Mouse (Mus musculus) midbrain, embryonic 14.5 days (tissue): ENCODE measurements around the gene Slc26a9. TPM values are rescaled to one million over a fixed set of nuclear protein-coding genes. Genes with fewer than 3 reads are reported as not detected.

Experiments
- ATAC-seq: fragments of 200-750 bp; cut with Nextera tagmentation; 2 replicates; pipeline ENCODE4 v1.8.0; 2017; ENCODE audit warnings: moderate number of reproducible peaks, moderate library complexity; ENCODE audit not compliant: low FRiP score, low TSS enrichment
- DNase-seq: peaks from one replicate; pipeline ENCODE4 v3.0.0-alpha.2; 2015
- H3K27ac ChIP-seq: fragments of 300-500 bp; sonication (generic); replicated peaks from 2 replicates; pipeline ENCODE4 v1.5.1; 2014; ENCODE audit warnings: mild to moderate bottlenecking, low read depth, low read length, moderate library complexity
- H3K27me3 ChIP-seq: fragments of 300-500 bp; sonication (generic); 2 replicates; pipeline ENCODE4 v1.6.1; 2014; ENCODE audit warnings: low read length, control low read depth, mixed read lengths; ENCODE audit not compliant: control insufficient read depth, insufficient read depth
- H3K36me3 ChIP-seq: fragments of 300-500 bp; sonication (generic); 2 replicates; pipeline ENCODE4 v1.6.1; 2014; ENCODE audit warnings: low read length, control low read depth; ENCODE audit not compliant: control insufficient read depth, insufficient read depth
- H3K4me1 ChIP-seq: fragments of 300-500 bp; sonication (generic); 2 replicates; pipeline ENCODE4 v1.6.1; 2014; ENCODE audit warnings: mild to moderate bottlenecking, antibody characterized with exemption, low read length, control low read depth; ENCODE audit not compliant: control insufficient read depth, insufficient read depth
- H3K4me2 ChIP-seq: fragments of 300-500 bp; sonication (generic); 2 replicates; pipeline ENCODE4 v1.6.1; 2014; ENCODE audit warnings: mild to moderate bottlenecking, low read length, moderate library complexity
- H3K4me3 ChIP-seq: fragments of 300-500 bp; sonication (generic); replicated peaks from 2 replicates; pipeline ENCODE4 v1.5.1; 2014; ENCODE audit warnings: low read depth, low read length
- H3K9ac ChIP-seq: fragments of 300-500 bp; sonication (generic); replicated peaks from 2 replicates; pipeline ENCODE4 v1.6.1; 2014; ENCODE audit warnings: mild to moderate bottlenecking, low read length, moderate library complexity
- H3K9me3 ChIP-seq: fragments of 300-500 bp; sonication (generic); 2 replicates; pipeline ENCODE4 v1.6.1; 2016; ENCODE audit warnings: low read length, control low read depth, mixed read lengths; ENCODE audit not compliant: control insufficient read depth
- WGBS: fragments of 180-500 bp; shearing (Covaris S2); extraction: QIAGEN DNeasy Blood & Tissue Kit; methylation state at CpG from one replicate; pipeline ENCODE4 v1.1.7; 2014; 5-methylcytosine and 5-hydroxymethylcytosine counted together
- polyA plus RNA-seq: library from polyadenylated mRNA; unstranded; fragments of >200 nt; fragmentation: Nextera tagmentation; extraction: Ambion mirVana; gene quantifications from 2 replicates; pipeline ENCODE4 v1.2.1, GENCODE M21; 2014

Slc26a9 gene
- polyA plus RNA-seq, 1 experiment from 2014 or later = 0.04 TPM

DNA sequence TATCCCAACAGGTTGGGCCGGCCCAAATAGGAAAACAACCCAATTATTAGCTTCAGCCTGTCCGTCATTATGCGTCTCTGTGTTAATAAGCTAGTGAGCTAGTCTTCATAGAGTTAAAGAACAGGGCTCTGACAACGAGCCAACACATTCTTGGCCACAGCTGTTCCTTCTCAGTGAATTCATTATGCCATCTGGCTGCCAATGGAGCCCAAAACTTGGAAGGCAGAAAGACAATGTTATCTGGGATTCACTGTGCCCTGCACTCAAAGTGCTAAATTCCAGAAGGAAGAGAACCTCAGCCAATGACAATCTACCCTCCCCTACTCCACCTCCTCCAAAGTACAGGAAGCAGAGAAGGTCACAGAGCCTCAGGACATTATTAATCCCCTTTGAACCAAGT, 26.8 kb downstream of the Slc26a9 start:
- DNase-seq = peak; percentile 61
- no peak for ATAC-seq

DNA sequence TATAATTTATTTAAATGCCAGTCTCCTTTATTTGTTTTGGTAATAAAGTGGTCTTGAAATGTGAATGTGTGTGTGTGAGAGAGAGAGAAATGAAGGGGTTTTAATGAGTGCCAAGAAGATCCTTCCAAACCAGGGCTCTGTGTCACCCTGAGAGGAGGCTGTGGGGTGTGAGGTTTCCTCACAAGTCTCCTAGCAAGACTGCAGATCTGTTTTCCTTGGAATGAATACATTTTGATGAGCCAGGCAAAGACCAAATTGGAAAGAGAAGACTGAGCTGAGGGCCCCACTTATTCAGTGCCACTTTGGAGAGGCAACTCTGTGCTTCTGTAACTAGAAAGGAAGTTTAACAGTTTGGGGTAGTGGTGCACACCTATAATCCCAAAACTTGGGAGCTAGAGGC, 27.6 kb downstream of the Slc26a9 start:
- Histone ChIP-seq H3K4me2 (no peak overlapping the region), H3K9ac (no peak overlapping the region), H3K36me3 (no peaks in the 10 kb centered on the region), H3K27ac (no peak overlapping the region), H3K27me3 (no peaks in the 10 kb centered on the region), H3K9me3 (no peaks in the 10 kb centered on the region), H3K4me3 (no peak overlapping the region), H3K4me1 (no peaks in the 10 kb centered on the region)
- no peak for DNase-seq
- no peak for ATAC-seq

More for the DNA sequence above, 26.8 kb downstream of the Slc26a9 start:
- Histone ChIP-seq H3K9me3 (no peaks in the 10 kb centered on the region), H3K4me3 (no peak overlapping the region), H3K36me3 (no peaks in the 10 kb centered on the region), H3K9ac (no peak overlapping the region), H3K27me3 (no peaks in the 10 kb centered on the region), H3K4me2 (no peak overlapping the region), H3K27ac (no peak overlapping the region), H3K4me1 (no peaks in the 10 kb centered on the region)
- 59% methylated on average over 4 of the region's 4 CpGs for WGBS

DNA sequence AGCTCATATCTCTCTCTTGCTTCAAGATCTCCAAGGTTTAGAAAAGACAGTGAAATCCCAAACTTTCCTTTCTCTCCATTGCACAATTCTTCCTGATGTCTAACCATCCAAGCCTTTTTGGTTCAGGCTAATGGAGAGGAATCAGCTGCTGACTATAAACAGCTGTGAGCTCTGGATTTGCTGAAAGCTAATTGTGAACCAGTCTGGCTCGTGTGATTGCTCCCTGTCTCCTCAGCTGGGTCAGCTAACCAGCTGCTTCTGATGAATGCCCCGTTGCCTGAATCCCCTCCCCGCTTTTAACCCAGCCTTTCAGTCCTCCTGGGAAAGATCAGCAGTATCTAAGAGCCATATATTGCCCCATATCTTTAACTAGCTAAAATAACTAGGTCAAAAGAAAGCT, 50.8 kb downstream of the Slc26a9 start:
- H3K4me3 ChIP-seq = no peak overlapping the region
- H3K27ac ChIP-seq = no peak overlapping the region
- no peak for ATAC-seq
- H3K4me1 ChIP-seq = no peaks in the 10 kb centered on the region
- peak; percentile 28 for DNase-seq
- H3K27me3 ChIP-seq = no peaks in the 10 kb centered on the region
- WGBS = 31% methylated on average over 3 of the region's 3 CpGs
- H3K36me3 ChIP-seq = no peaks in the 10 kb centered on the region
- no peaks in the 10 kb centered on the region for H3K9me3 ChIP-seq
- no peak overlapping the region for H3K4me2 ChIP-seq
- H3K9ac ChIP-seq = no peak overlapping the region

GRCm38 (mm10) chr1:131795171-131795570, 51.3 kb downstream of the Slc26a9 start:
- no peak overlapping the region for H3K27ac ChIP-seq
- no peaks in the 10 kb centered on the region for H3K36me3 ChIP-seq
- DNase-seq (no peak), ATAC-seq (no peak)
- no peak overlapping the region for H3K9ac ChIP-seq
- 87% methylated on average over 3 of the region's 3 CpGs for WGBS
- no peaks in the 10 kb centered on the region for H3K4me1 ChIP-seq
- no peak overlapping the region for H3K4me2 ChIP-seq
- no peaks in the 10 kb centered on the region for H3K9me3 ChIP-seq
- H3K27me3 ChIP-seq = no peaks in the 10 kb centered on the region
- no peak overlapping the region for H3K4me3 ChIP-seq

GRCm38 (mm10) chr1:131797202-131797909, 53.5 kb downstream of the Slc26a9 start, which contains the start of gene Pm20d1:
TSS of gene Pm20d1 (plus strand) at chr1:131797381.
- ATAC-seq (no peak), DNase-seq (peak; percentile 39)
- H3K27me3 ChIP-seq = no peaks in the 10 kb centered on the region
- H3K27ac ChIP-seq = no peak within 1 kb of the TSS
- peak within 1 kb of the TSS; percentile 52 for H3K4me2 ChIP-seq
- no peaks in the 10 kb centered on the region for H3K4me1 ChIP-seq
- H3K9ac ChIP-seq = peak within 1 kb of the TSS; percentile 34; the same call in 1 of the 2 replicates
- 7% methylated on average over 26 of the region's 26 CpGs for WGBS
- H3K36me3 ChIP-seq = no peaks in the 10 kb centered on the region
- H3K9me3 ChIP-seq = no peaks in the 10 kb centered on the region
- peak within 1 kb of the TSS; percentile 17; the same call in 1 of the 2 replicates for H3K4me3 ChIP-seq

- Histone ChIP-seq H3K9me3 (no peaks in the 10 kb centered on the region), H3K36me3 (no peaks in the 10 kb centered on the region), H3K27ac (no peak overlapping the region), H3K27me3 (no peaks in the 10 kb centered on the region), H3K4me3 (no peak overlapping the region), H3K9ac (no peak overlapping the region), H3K4me2 (no peak overlapping the region), H3K4me1 (no peaks in the 10 kb centered on the region)
- DNase-seq = no peak
- ATAC-seq = no peak
- 65% methylated on average over 1 of the region's 1 CpGs for WGBS
Measured at GRCm38 (mm10) chr1:131800001-131800400, 56.2 kb downstream of the Slc26a9 start.

GRCm38 (mm10) chr1:131801071-131801470, 57.2 kb downstream of the Slc26a9 start:
- Histone ChIP-seq H3K9ac (no peak overlapping the region), H3K4me1 (no peaks in the 10 kb centered on the region), H3K4me2 (no peak overlapping the region), H3K9me3 (no peaks in the 10 kb centered on the region), H3K27me3 (no peaks in the 10 kb centered on the region), H3K4me3 (no peak overlapping the region), H3K27ac (no peak overlapping the region), H3K36me3 (no peaks in the 10 kb centered on the region)
- no peak for ATAC-seq
- DNase-seq = no peak
- 95% methylated on average over 8 of the region's 8 CpGs for WGBS

DNA sequence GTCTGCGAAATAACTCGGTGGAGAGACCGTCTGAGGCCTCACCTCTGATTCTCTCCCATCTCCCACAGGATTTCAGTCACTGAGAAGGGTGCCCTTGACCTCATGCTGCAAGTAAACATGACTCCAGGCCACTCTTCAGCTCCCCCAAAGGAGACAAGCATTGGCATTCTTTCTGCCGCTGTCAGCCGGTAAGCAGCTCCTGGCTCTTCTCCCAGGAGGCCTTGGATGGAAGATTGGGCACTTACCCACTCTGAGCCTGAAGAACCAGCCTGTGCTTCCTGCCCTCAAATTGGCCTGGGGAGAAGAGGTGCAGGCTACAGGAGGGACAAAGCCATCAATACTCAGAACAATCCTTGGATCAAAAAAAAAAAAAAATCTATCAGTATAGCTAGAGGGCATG, 58.8 kb downstream of the Slc26a9 start:
- 90% methylated on average over 5 of the region's 5 CpGs for WGBS
- DNase-seq (no peak), ATAC-seq (no peak)
- Histone ChIP-seq H3K9ac (no peak overlapping the region), H3K36me3 (no peaks in the 10 kb centered on the region), H3K4me2 (no peak overlapping the region), H3K4me3 (no peak overlapping the region), H3K27ac (no peak overlapping the region), H3K4me1 (no peaks in the 10 kb centered on the region), H3K9me3 (no peaks in the 10 kb centered on the region), H3K27me3 (no peaks in the 10 kb centered on the region)

- no peaks in the 10 kb centered on the region for H3K9me3 ChIP-seq
- no peak overlapping the region for H3K4me3 ChIP-seq
- no peaks in the 10 kb centered on the region for H3K27me3 ChIP-seq
- H3K27ac ChIP-seq = no peak overlapping the region
- H3K36me3 ChIP-seq = no peaks in the 10 kb centered on the region
- no peak overlapping the region for H3K9ac ChIP-seq
- H3K4me2 ChIP-seq = no peak overlapping the region
- no peak for ATAC-seq
- H3K4me1 ChIP-seq = no peaks in the 10 kb centered on the region
- DNase-seq = no peak
- WGBS = 93% methylated on average over 3 of the region's 3 CpGs
Measured at GRCm38 (mm10) chr1:131804166-131804565, 60.3 kb downstream of the Slc26a9 start.
